In the genomic region with DNA sequence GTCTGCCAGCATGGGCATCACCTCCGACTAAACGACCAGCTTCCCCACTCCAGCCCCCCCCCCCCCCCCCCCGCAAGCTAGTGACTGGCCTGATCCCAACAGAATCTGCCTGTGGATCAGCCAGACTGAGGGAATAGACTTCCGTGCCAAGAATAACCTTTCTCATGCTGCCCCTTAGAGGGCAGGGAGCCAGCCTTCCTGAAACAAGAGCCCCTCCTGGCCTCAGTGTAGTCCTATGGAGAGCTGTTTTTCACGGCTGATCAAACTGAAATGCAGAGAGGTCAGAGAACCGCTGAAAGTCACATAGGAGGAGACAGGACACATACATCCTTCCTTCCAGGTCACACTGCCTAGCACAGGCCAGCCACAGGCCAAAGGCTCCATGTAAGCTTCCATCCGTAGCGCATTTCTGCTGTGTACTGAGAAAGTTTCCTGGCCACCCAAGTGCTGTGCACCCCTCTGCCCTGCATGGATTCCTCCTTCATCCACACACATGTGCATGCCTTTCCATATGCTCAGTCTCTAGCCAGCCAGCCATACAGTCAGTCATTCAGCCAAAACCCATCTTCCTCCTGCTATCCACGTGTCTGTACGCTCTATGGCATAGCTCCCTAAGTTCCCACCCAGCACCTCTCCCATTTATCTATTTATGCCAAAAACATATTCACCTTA, we compare ENCODE assay signal across 10 mouse cellular contexts. TPM values are rescaled to one million over a fixed set of nuclear protein-coding genes. Genes with fewer than 3 reads are reported as not detected.
DNase-seq lines count a peak whose midpoint lies in the region; ATAC-seq and TF ChIP-seq lines count a peak whose summit lies in the region.
"Had no signal": no experiment of that assay in that cellular context is flagged by ENCODE, and none has a peak within 500 bp of the region (broad histone marks: within the 10 kb centered on the region; RNA-seq: fewer than 3 reads in every experiment).

No protein-coding gene starts in this region.

- TF ChIP-seq CTCF in forebrain, postnatal 0 days (IDR thresholded peaks at IDR 0.05; ENCODE audit: low read depth), result no peak

- H3K4me2 ChIP-seq in heart, embryonic 16.5 days (ENCODE audit: low read depth, low read length), result no peak overlapping the region
- no peak overlapping the region for H3K4me2 ChIP-seq in midbrain, embryonic 14.5 days (ENCODE audit: low read length)
- no peak overlapping the region for H3K4me2 ChIP-seq in midbrain, embryonic 11.5 days
- H3K4me2 ChIP-seq in forebrain, postnatal 0 days (ENCODE audit: low read depth), result no peak overlapping the region
- H3K4me2 ChIP-seq: lung, embryonic 14.5 days had no signal

- H3K27me3 ChIP-seq in heart, embryonic 16.5 days (ENCODE audit: control insufficient read depth, insufficient read depth, low read length), result no peaks in the 10 kb centered on the region
- no peaks in the 10 kb centered on the region; the same call in none of the 2 replicates for H3K27me3 ChIP-seq in midbrain, embryonic 14.5 days (ENCODE audit: control insufficient read depth, insufficient read depth, low read length)
- peaks cover 8% of the 10 kb centered on the region; the same call in 1 of the 2 replicates for H3K27me3 ChIP-seq in midbrain, embryonic 11.5 days (ENCODE audit: control insufficient read depth, insufficient read depth, low read length)
- no peaks in the 10 kb centered on the region for H3K27me3 ChIP-seq in forebrain, postnatal 0 days (ENCODE audit: insufficient read depth, low read length)

- no peak overlapping the region for H3K27ac ChIP-seq in heart, embryonic 16.5 days (ENCODE audit: low read length)
- no peak overlapping the region for H3K27ac ChIP-seq in midbrain, embryonic 14.5 days (replicated peaks; ENCODE audit: low read depth, low read length)
- H3K27ac ChIP-seq in midbrain, embryonic 11.5 days (ENCODE audit: low read depth, low read length), result no peak overlapping the region
- H3K27ac ChIP-seq in forebrain, postnatal 0 days (ENCODE audit: low read depth, low read length), result no peak overlapping the region
- H3K27ac ChIP-seq: stomach, postnatal 0 days had no signal

- no peak overlapping the region for H3K9ac ChIP-seq in heart, embryonic 16.5 days (ENCODE audit: low read length)
- no peak overlapping the region for H3K9ac ChIP-seq in midbrain, embryonic 14.5 days (replicated peaks; ENCODE audit: low read length)
- H3K9ac ChIP-seq in midbrain, embryonic 11.5 days (ENCODE audit: low read length), result no peak overlapping the region
- no peak overlapping the region for H3K9ac ChIP-seq in forebrain, postnatal 0 days
- H3K9ac ChIP-seq: lung, embryonic 14.5 days had no signal

- H3K4me1 ChIP-seq in heart, embryonic 16.5 days (ENCODE audit: control insufficient read depth, insufficient read depth, low read length), result 0 out of 2 replicates have a peak, but pooled peaks cover 3% of the 10 kb centered on the region
- H3K4me1 ChIP-seq in midbrain, embryonic 14.5 days (ENCODE audit: control insufficient read depth, insufficient read depth, low read length), result peaks cover 21% of the 10 kb centered on the region
- peaks cover 27% of the 10 kb centered on the region for H3K4me1 ChIP-seq in midbrain, embryonic 11.5 days (ENCODE audit: control insufficient read depth, insufficient read depth, low read length)
- no peaks in the 10 kb centered on the region for H3K4me1 ChIP-seq in forebrain, postnatal 0 days (ENCODE audit: insufficient read depth)

- no peaks in the 10 kb centered on the region for H3K9me3 ChIP-seq in heart, embryonic 16.5 days (replicated peaks; ENCODE audit: control insufficient read depth, low read length)
- H3K9me3 ChIP-seq in midbrain, embryonic 14.5 days (ENCODE audit: control insufficient read depth, low read length), result no peaks in the 10 kb centered on the region
- H3K9me3 ChIP-seq in midbrain, embryonic 11.5 days (ENCODE audit: control insufficient read depth, low read length), result peaks cover 3% of the 10 kb centered on the region; the same call in 1 of the 2 replicates
- H3K9me3 ChIP-seq in forebrain, postnatal 0 days (ENCODE audit: low read length), result no peaks in the 10 kb centered on the region

- H3K36me3 ChIP-seq in heart, embryonic 16.5 days (ENCODE audit: control insufficient read depth, insufficient read depth), result no peaks in the 10 kb centered on the region
- peaks cover 7% of the 10 kb centered on the region; the same call in 1 of the 2 replicates for H3K36me3 ChIP-seq in midbrain, embryonic 14.5 days (ENCODE audit: control insufficient read depth, insufficient read depth, low read length)
- peaks cover 8% of the 10 kb centered on the region; the same call in 1 of the 2 replicates for H3K36me3 ChIP-seq in midbrain, embryonic 11.5 days (ENCODE audit: control insufficient read depth, insufficient read depth, low read length)
- H3K36me3 ChIP-seq in forebrain, postnatal 0 days (ENCODE audit: insufficient read depth), result no peaks in the 10 kb centered on the region

- ATAC-seq in heart, embryonic 16.5 days (replicated peaks; ENCODE audit: extremely low read depth, insufficient read depth, low FRiP score), result peak; percentile 52
- no peak for ATAC-seq in midbrain, embryonic 14.5 days (ENCODE audit: low FRiP score, low TSS enrichment)
- no peak for ATAC-seq in midbrain, embryonic 11.5 days (ENCODE audit: low FRiP score)
- peak; percentile 32 for ATAC-seq in forebrain, postnatal 0 days

- H3K4me3 ChIP-seq in heart, embryonic 16.5 days (ENCODE audit: low read length), result no peak overlapping the region
- H3K4me3 ChIP-seq in midbrain, embryonic 14.5 days (replicated peaks; ENCODE audit: low read depth, low read length), result no peak overlapping the region
- no peak overlapping the region for H3K4me3 ChIP-seq in midbrain, embryonic 11.5 days (ENCODE audit: low read depth, low read length)
- H3K4me3 ChIP-seq in forebrain, postnatal 0 days (ENCODE audit: low read depth, low read length), result no peak overlapping the region

- no peak for DNase-seq in heart, adult 11 months
- peak; percentile 46 for DNase-seq in midbrain, embryonic 14.5 days
- DNase-seq in midbrain, embryonic 11.5 days (ENCODE audit: low spot score, missing footprints), result no peak
- DNase-seq in forebrain, postnatal 0 days, result peak; percentile 24
- no peak for DNase-seq in retina, embryonic 14.5 days (ENCODE audit: low spot score)
- no peak for DNase-seq in layer of hippocampus, adult 18-20 months (ENCODE audit: low spot score in 2 of 2)
- DNase-seq: cerebellum, adult 9-10 months; lung, embryonic 14.5 days had no signal

- 37% methylated on average over 9 of the region's 10 CpGs for WGBS in heart, embryonic 16.5 days
- 38% methylated on average over 10 of the region's 10 CpGs for WGBS in midbrain, embryonic 14.5 days
- 33% methylated on average over 9 of the region's 10 CpGs for WGBS in midbrain, embryonic 11.5 days
- WGBS in forebrain, postnatal 0 days, result 35% methylated on average over 9 of the region's 10 CpGs

RNA-seq across cellular contexts. Expression of gene Scube1, which starts 18.2 kb away (rescaled TPM):
- 4.0 and 5.6 TPM in 2 replicates for polyA plus RNA-seq in heart, embryonic 16.5 days (2015; fragmentation: Nextera tagmentation; extraction: Ambion mirVana)
- 10.2 and 13.5 TPM in 2 replicates for polyA plus RNA-seq in midbrain, embryonic 14.5 days (2014; fragmentation: Nextera tagmentation; extraction: Ambion mirVana)
- polyA plus RNA-seq in midbrain, embryonic 11.5 days (2014; fragmentation: Nextera tagmentation; extraction: Ambion mirVana), result 27.8 and 31.4 TPM in 2 replicates
- total RNA-seq in forebrain, postnatal 0 days (2014; rRNA removed), result 28.1 and 33.5 TPM in 2 replicates
- polyA plus RNA-seq in forebrain, postnatal 0 days (2015; fragmentation: Nextera tagmentation; extraction: Ambion mirVana), result 9.7 and 12.0 TPM in 2 replicates
- total RNA-seq in layer of hippocampus, adult 18-20 months (2021), result 10 to 100 TPM; 15.9 to 18.4 TPM

Comparison
In these comparisons a context has a peak if more than half of its experiments do, and no peak if none do; other contexts are left out.
1. DNase-seq: peak in midbrain, embryonic 14.5 days (single experiment) and forebrain, postnatal 0 days (single experiment); none in heart, adult 11 months (single experiment), midbrain, embryonic 11.5 days (single experiment), retina, embryonic 14.5 days (single experiment) and layer of hippocampus, adult 18-20 months (0 of 2).
2. ATAC-seq: peak in heart, embryonic 16.5 days (single experiment) and forebrain, postnatal 0 days (single experiment); none in midbrain, embryonic 14.5 days (single experiment) and midbrain, embryonic 11.5 days (single experiment).